Mouse (Mus musculus) stomach, embryonic 16.5 days (tissue): ENCODE data around the gene Tanc2. TPM values are rescaled to one million over a fixed set of nuclear protein-coding genes. Genes with fewer than 3 reads are reported as not detected.
A peak's percentile ranks its signal among the peaks of the same experiment; 100 is the strongest.

Experiments used
- ATAC-seq: fragments of 200-750 bp; cut with Nextera tagmentation; 2 replicates; pipeline ENCODE4 v1.8.0; 2017; ENCODE audit warnings: moderate number of reproducible peaks, moderate TSS enrichment; ENCODE audit not compliant: insufficient read depth, low FRiP score
- H3K27ac ChIP-seq: fragments of 300-500 bp; sonication (generic); 2 replicates; pipeline ENCODE4 v1.5.1; 2014; ENCODE audit warnings: low read length
- H3K27me3 ChIP-seq: fragments of 300-500 bp; sonication (generic); 2 replicates; pipeline ENCODE4 v1.6.1; 2014; ENCODE audit warnings: low read length, control low read depth, mixed read lengths; ENCODE audit not compliant: control insufficient read depth, insufficient read depth
- H3K36me3 ChIP-seq: fragments of 300-500 bp; sonication (generic); 2 replicates; pipeline ENCODE4 v1.6.1; 2014; ENCODE audit warnings: low read length; ENCODE audit not compliant: control insufficient read depth, insufficient read depth
- H3K4me1 ChIP-seq: fragments of 300-500 bp; sonication (generic); 2 replicates; pipeline ENCODE4 v1.6.1; 2014; ENCODE audit warnings: low read length, control low read depth, mixed read lengths; ENCODE audit not compliant: control insufficient read depth, insufficient read depth
- H3K4me2 ChIP-seq: fragments of 300-500 bp; sonication (generic); 2 replicates; pipeline ENCODE4 v1.6.1; 2014; ENCODE audit warnings: low read depth, low read length, mixed read lengths
- H3K4me3 ChIP-seq: fragments of 300-500 bp; sonication (generic); replicated peaks from 2 replicates; pipeline ENCODE4 v1.5.1; 2014; ENCODE audit warnings: mild to moderate bottlenecking, low read length
- H3K9ac ChIP-seq: fragments of 300-500 bp; sonication (generic); 2 replicates; pipeline ENCODE4 v1.6.1; 2014; ENCODE audit warnings: low read length
- H3K9me3 ChIP-seq: fragments of 300-500 bp; sonication (generic); replicated peaks from 2 replicates; pipeline ENCODE4 v1.6.1; 2016; ENCODE audit warnings: low read length, control low read depth; ENCODE audit not compliant: control insufficient read depth
- WGBS: fragments of 180-500 bp; shearing (Covaris S2); extraction: QIAGEN DNeasy Blood & Tissue Kit; methylation state at CpG from one replicate; pipeline ENCODE4 v1.1.7; 2014; 5-methylcytosine and 5-hydroxymethylcytosine counted together
- polyA plus RNA-seq: library from polyadenylated mRNA; unstranded; fragments of >200 nt; fragmentation: Nextera tagmentation; extraction: Ambion mirVana; gene quantifications from 2 replicates; pipeline ENCODE4 v1.2.1, GENCODE M21; 2015

Gene Tanc2
- polyA plus RNA-seq, 1 experiment from 2014 or later: 6.7 TPM

GRCm38 (mm10) chr11:105558091-105558490 is 31.7 kb upstream of the Tanc2 start:
- Histone ChIP-seq H3K36me3 (no peaks in the 10 kb centered on the region), H3K9me3 (no peaks in the 10 kb centered on the region; the same call in 1 of the 2 replicates)
- no peak for ATAC-seq

GRCm38 (mm10) chr11:105558803-105559505 is 30.8 kb upstream of the Tanc2 start:
- 0 out of 2 replicates have a peak, but pooled peaks cover 2% of the 10 kb centered on the region for H3K4me1 ChIP-seq
- WGBS: 71% methylated on average over 6 of the region's 6 CpGs
- no peak for ATAC-seq
- no peaks in the 10 kb centered on the region for H3K36me3 ChIP-seq
- no peak overlapping the region for H3K9ac ChIP-seq
- H3K27me3 ChIP-seq: no peaks in the 10 kb centered on the region
- no peak overlapping the region for H3K4me3 ChIP-seq
- no peak overlapping the region for H3K27ac ChIP-seq
- no peak overlapping the region for H3K4me2 ChIP-seq
- no peaks in the 10 kb centered on the region; the same call in 1 of the 2 replicates for H3K9me3 ChIP-seq

More at GRCm38 (mm10) chr11:105558091-105558490, 31.7 kb upstream of the Tanc2 start:
- Histone ChIP-seq H3K27me3 (no peaks in the 10 kb centered on the region), H3K27ac (no peak overlapping the region), H3K4me2 (no peak overlapping the region), H3K9ac (no peak overlapping the region), H3K4me1 (0 out of 2 replicates have a peak, but pooled peaks cover 2% of the 10 kb centered on the region), H3K4me3 (no peak overlapping the region)

GRCm38 (mm10) chr11:105563546-105563945 is 26.2 kb upstream of the Tanc2 start:
- Histone ChIP-seq H3K9ac (no peak overlapping the region), H3K27ac (no peak overlapping the region), H3K9me3 (no peaks in the 10 kb centered on the region; the same call in 1 of the 2 replicates), H3K36me3 (no peaks in the 10 kb centered on the region), H3K4me3 (no peak overlapping the region), H3K27me3 (no peaks in the 10 kb centered on the region), H3K4me1 (no peaks in the 10 kb centered on the region), H3K4me2 (no peak overlapping the region)
- ATAC-seq: no peak
- WGBS: 89% methylated on average over 3 of the region's 3 CpGs

GRCm38 (mm10) chr11:105567221-105567641 is 22.6 kb upstream of the Tanc2 start:
- H3K27ac ChIP-seq: 0 out of 2 replicates have a peak overlapping the region, but pooled peaks have one; percentile 10
- WGBS: 29% methylated on average over 1 of the region's 1 CpGs
- H3K27me3 ChIP-seq: no peaks in the 10 kb centered on the region
- no peaks in the 10 kb centered on the region for H3K4me1 ChIP-seq
- ATAC-seq: no peak
- H3K9me3 ChIP-seq: no peaks in the 10 kb centered on the region
- H3K9ac ChIP-seq: no peak overlapping the region
- H3K4me3 ChIP-seq: no peak overlapping the region
- H3K36me3 ChIP-seq: no peaks in the 10 kb centered on the region
- H3K4me2 ChIP-seq: no peak overlapping the region

GRCm38 (mm10) chr11:105571996-105572395 is 17.8 kb upstream of the Tanc2 start:
- Histone ChIP-seq H3K4me1 (no peaks in the 10 kb centered on the region), H3K4me2 (no peak overlapping the region), H3K27ac (no peak overlapping the region), H3K9ac (no peak overlapping the region), H3K9me3 (no peaks in the 10 kb centered on the region), H3K36me3 (no peaks in the 10 kb centered on the region), H3K4me3 (no peak overlapping the region), H3K27me3 (no peaks in the 10 kb centered on the region)
- ATAC-seq: no peak
- WGBS: 45% methylated on average over 8 of the region's 8 CpGs

- Histone ChIP-seq H3K27me3 (no peaks in the 10 kb centered on the region), H3K9ac (no peak overlapping the region), H3K4me3 (no peak overlapping the region), H3K9me3 (no peaks in the 10 kb centered on the region), H3K36me3 (no peaks in the 10 kb centered on the region), H3K4me1 (no peaks in the 10 kb centered on the region), H3K4me2 (no peak overlapping the region), H3K27ac (no peak overlapping the region)
- no peak for ATAC-seq
- 56% methylated on average over 7 of the region's 7 CpGs for WGBS
Observed at GRCm38 (mm10) chr11:105574241-105574640, 15.5 kb upstream of the Tanc2 start.

- no peak for ATAC-seq
- H3K9ac ChIP-seq: no peak overlapping the region
- no peaks in the 10 kb centered on the region for H3K36me3 ChIP-seq
- no peak overlapping the region for H3K4me2 ChIP-seq
- no peaks in the 10 kb centered on the region for H3K4me1 ChIP-seq
- H3K9me3 ChIP-seq: no peaks in the 10 kb centered on the region
- H3K4me3 ChIP-seq: no peak overlapping the region
- H3K27me3 ChIP-seq: no peaks in the 10 kb centered on the region
- H3K27ac ChIP-seq: no peak overlapping the region
Observed at GRCm38 (mm10) chr11:105577211-105577610, 12.6 kb upstream of the Tanc2 start.

GRCm38 (mm10) chr11:105582020-105582419 is 7.8 kb upstream of the Tanc2 start:
- no peak for ATAC-seq
- WGBS: 84% methylated on average over 3 of the region's 3 CpGs
- no peak overlapping the region for H3K4me2 ChIP-seq

GRCm38 (mm10) chr11:105589231-105589876 is 432 bp upstream of the Tanc2 start:
- ATAC-seq: peak; percentile 91
- WGBS: under 1% methylated on average over 50 of the region's 70 CpGs
- H3K27ac ChIP-seq: peak overlapping the region; percentile 85
- peak overlapping the region; percentile 94 for H3K4me3 ChIP-seq
- no peaks in the 10 kb centered on the region for H3K9me3 ChIP-seq
- no peaks in the 10 kb centered on the region for H3K27me3 ChIP-seq
- H3K9ac ChIP-seq: peak overlapping the region; percentile 96
- peak overlapping the region; percentile 88 for H3K4me2 ChIP-seq
- H3K4me1 ChIP-seq: no peaks in the 10 kb centered on the region
- H3K36me3 ChIP-seq: no peaks in the 10 kb centered on the region

More at GRCm38 (mm10) chr11:105582020-105582419, 7.8 kb upstream of the Tanc2 start:
- Histone ChIP-seq H3K9ac (no peak overlapping the region), H3K4me1 (no peaks in the 10 kb centered on the region), H3K27me3 (no peaks in the 10 kb centered on the region), H3K4me3 (no peak overlapping the region), H3K27ac (no peak overlapping the region), H3K36me3 (no peaks in the 10 kb centered on the region), H3K9me3 (no peaks in the 10 kb centered on the region)
